Mouse (Mus musculus): ENCODE results near the gene Adcy5.

DNA sequence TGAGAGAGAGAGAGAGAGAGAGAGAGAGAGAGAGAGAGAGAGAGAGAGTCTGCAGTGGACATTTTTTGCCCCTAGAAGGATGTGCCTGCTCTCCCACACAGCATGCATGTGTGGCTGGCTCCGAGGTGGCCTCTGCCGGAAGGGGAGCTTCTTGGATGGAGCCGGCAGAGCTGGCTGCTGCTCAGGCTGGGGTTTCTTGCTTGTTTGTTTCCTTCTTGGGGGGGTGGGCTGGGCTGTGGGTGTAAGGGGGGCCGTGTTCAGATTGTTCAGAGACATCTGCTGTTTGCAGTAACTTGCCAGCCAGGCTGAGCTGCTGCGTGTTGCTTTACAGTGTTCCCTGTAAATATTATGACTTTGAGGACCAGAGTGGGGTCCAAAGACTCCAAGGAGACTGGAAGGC, 60.8 kb downstream of the Adcy5 start:
- no peak for TF ChIP-seq EP300 (IDR thresholded peaks at IDR 0.05; ENCODE audit: insufficient read depth, low read depth, low read length)
- no peak for TF ChIP-seq CTCF (IDR thresholded peaks at IDR 0.05)
